22 mouse cellular contexts compared by ENCODE assay signal in the genomic region with DNA sequence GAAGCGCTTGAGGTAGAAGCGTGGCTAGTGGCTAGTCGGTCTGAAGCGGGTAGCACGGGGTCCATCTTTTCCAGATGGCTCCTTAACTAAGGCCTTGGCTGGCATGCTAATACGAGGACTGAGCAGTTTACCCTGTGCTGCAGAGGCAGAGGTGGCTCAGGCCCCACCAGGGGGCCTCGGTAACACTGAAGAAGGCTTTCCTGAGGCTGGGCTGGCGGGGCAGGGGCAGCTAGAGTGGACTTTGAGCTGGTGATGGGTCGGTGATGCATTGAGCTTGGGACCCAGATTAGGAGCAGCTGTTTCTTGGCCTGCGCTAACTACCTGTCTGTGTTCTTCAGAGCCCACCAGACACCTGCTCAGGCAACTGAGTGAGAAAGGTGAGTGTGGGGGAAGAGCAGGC. TPM values are rescaled to one million over a fixed set of nuclear protein-coding genes. Genes with fewer than 3 reads are reported as not detected.
DNase-seq lines count a peak whose midpoint lies in the region; ATAC-seq and TF ChIP-seq lines count a peak whose summit lies in the region.
"Had no signal": no experiment of that assay in that cellular context is flagged by ENCODE, and none has a peak within 500 bp of the region (broad histone marks: within the 10 kb centered on the region; RNA-seq: fewer than 3 reads in every experiment).

No protein-coding gene starts in this region.

- H3K27ac ChIP-seq in heart, embryonic 10.5 days, result peak overlapping the region; percentile 24; the same call in 1 of the 2 replicates
- H3K27ac ChIP-seq in heart, embryonic 12.5 days (ENCODE audit: poor library complexity, severe bottlenecking), result no peak overlapping the region
- H3K27ac ChIP-seq: gastrocnemius, adult 2 months; hindbrain, embryonic 12.5 days; stomach, embryonic 15.5 days had no signal

- TF ChIP-seq CTCF in E14TG2a.4 (conservative IDR thresholded peaks at IDR 0.05; ENCODE audit: low read length), result no peak

- H3K9me3 ChIP-seq in heart, embryonic 10.5 days, result no peaks in the 10 kb centered on the region
- no peaks in the 10 kb centered on the region for H3K9me3 ChIP-seq in heart, embryonic 12.5 days (replicated peaks)
- H3K9me3 ChIP-seq in E14TG2a.4 (ENCODE audit: low read length), result peaks cover 4% of the 10 kb centered on the region; the same call in 1 of the 2 replicates
- H3K9me3 ChIP-seq: hindbrain, embryonic 12.5 days; stomach, embryonic 15.5 days had no signal

- ATAC-seq in heart, embryonic 12.5 days (ENCODE audit: insufficient number of reproducible peaks, low FRiP score), result no peak
- ATAC-seq: forebrain, embryonic 16.5 days; inflammation-experienced regulatory T-cells, adult 6 months; midbrain, embryonic 16.5 days had no signal

- intact Hi-C loops in gastrocnemius, postnatal 14 days (cut with DNase I; ENCODE audit: low total_unique reads), result no loop called here

- no peak overlapping the region for H3K4me3 ChIP-seq in heart, embryonic 10.5 days
- no peak overlapping the region for H3K4me3 ChIP-seq in heart, embryonic 12.5 days
- H3K4me3 ChIP-seq in E14TG2a.4 (replicated peaks; ENCODE audit: low read length), result peak overlapping the region; percentile 41
- H3K4me3 ChIP-seq: erythroblast, embryonic 14.5 days; gastrocnemius, adult 2 months; hindbrain, embryonic 12.5 days; megakaryocyte, embryonic 14.5 days; stomach, embryonic 15.5 days had no signal

- WGBS in heart, embryonic 10.5 days, result 79% methylated on average over 10 of the region's 10 CpGs
- 81% methylated on average over 10 of the region's 10 CpGs for WGBS in heart, embryonic 12.5 days

- H3K27me3 ChIP-seq in heart, embryonic 10.5 days (ENCODE audit: insufficient read depth, poor library complexity, severe bottlenecking), result no peaks in the 10 kb centered on the region
- H3K27me3 ChIP-seq in heart, embryonic 12.5 days (replicated peaks), result no peaks in the 10 kb centered on the region
- no peaks in the 10 kb centered on the region for H3K27me3 ChIP-seq in E14TG2a.4 (ENCODE audit: insufficient read depth, low read length)
- H3K27me3 ChIP-seq: hindbrain, embryonic 12.5 days; stomach, embryonic 15.5 days had no signal

- no peak overlapping the region for H3K9ac ChIP-seq in heart, embryonic 12.5 days
- H3K9ac ChIP-seq: hindbrain, embryonic 12.5 days; stomach, embryonic 15.5 days had no signal

- H3K4me2 ChIP-seq in heart, embryonic 12.5 days, result no peak overlapping the region
- H3K4me2 ChIP-seq: hindbrain, embryonic 12.5 days; liver, embryonic 11.5 days; stomach, embryonic 15.5 days had no signal

- peaks cover 64% of the 10 kb centered on the region for H3K36me3 ChIP-seq in heart, embryonic 10.5 days
- H3K36me3 ChIP-seq in heart, embryonic 12.5 days, result peaks cover 68% of the 10 kb centered on the region
- H3K36me3 ChIP-seq in E14TG2a.4 (ENCODE audit: insufficient read depth, low read length), result peaks cover 63% of the 10 kb centered on the region
- H3K36me3 ChIP-seq: hindbrain, embryonic 12.5 days had no signal

- H3K4me1 ChIP-seq in heart, embryonic 10.5 days, result peaks cover 35% of the 10 kb centered on the region
- H3K4me1 ChIP-seq in heart, embryonic 12.5 days (replicated peaks), result peaks cover 14% of the 10 kb centered on the region
- peaks cover 50% of the 10 kb centered on the region for H3K4me1 ChIP-seq in E14TG2a.4 (replicated peaks; ENCODE audit: low read depth, low read length)
- H3K4me1 ChIP-seq: stomach, embryonic 15.5 days had no signal

- no peak for DNase-seq in heart, embryonic 10.5 days (ENCODE audit: low spot score)
- DNase-seq in kidney, adult 18-20 months, result peak; percentile 73
- DNase-seq in kidney, postnatal 10 days, result peak; percentile 77
- DNase-seq in MN1 (ENCODE audit: low spot score), result no peak
- DNase-seq in adrenal gland, adult 18-20 months (ENCODE audit: low spot score in 2 of 2), result no peak
- no peak for DNase-seq in gastrocnemius, postnatal 14 days
- DNase-seq: cerebellum, postnatal 25 days; gastrocnemius, adult 2 months; heart, adult 18-20 months; left cerebral cortex, postnatal 4 days; right cerebral cortex, adult 18-20 months; spleen, adult 18-20 months had no signal

RNA-seq across cellular contexts. Expression of a gene that starts 40.6 kb away (rescaled TPM):
- 5.1 and 5.3 TPM in 2 replicates for polyA plus RNA-seq in heart, embryonic 10.5 days (2016; fragmentation: Nextera tagmentation; extraction: Ambion mirVana)
- polyA plus RNA-seq in heart, embryonic 12.5 days (2016; fragmentation: Nextera tagmentation; extraction: Ambion mirVana), result 8.2 and 10.3 TPM in 2 replicates
- total RNA-seq in adrenal gland, adult 18-20 months (2021), result 10 to 100 TPM in 1 of 2 experiments, 1 to 10 TPM in 1; 8.6 to 11.9 TPM
- 10 to 100 TPM; 10.3 to 11.7 TPM for total RNA-seq in gastrocnemius, postnatal 14 days (2021)

Comparison
In these comparisons a context has a peak if more than half of its experiments do, and no peak if none do; other contexts are left out.
1. DNase-seq: peak in kidney, adult 18-20 months (single experiment) and kidney, postnatal 10 days (single experiment); none in heart, embryonic 10.5 days (single experiment), MN1 (single experiment), adrenal gland, adult 18-20 months (0 of 2) and gastrocnemius, postnatal 14 days (single experiment).